Mouse (Mus musculus): ENCODE results near the gene Ccm2. TPM values are rescaled to one million over a fixed set of nuclear protein-coding genes. Genes with fewer than 3 reads are reported as not detected.
A peak's percentile ranks its signal among the peaks of the same experiment; 100 is the strongest.

Ccm2 gene
- total RNA-seq, 2 experiments from 2014 or later: 20.8 to 21.6 TPM

DNA sequence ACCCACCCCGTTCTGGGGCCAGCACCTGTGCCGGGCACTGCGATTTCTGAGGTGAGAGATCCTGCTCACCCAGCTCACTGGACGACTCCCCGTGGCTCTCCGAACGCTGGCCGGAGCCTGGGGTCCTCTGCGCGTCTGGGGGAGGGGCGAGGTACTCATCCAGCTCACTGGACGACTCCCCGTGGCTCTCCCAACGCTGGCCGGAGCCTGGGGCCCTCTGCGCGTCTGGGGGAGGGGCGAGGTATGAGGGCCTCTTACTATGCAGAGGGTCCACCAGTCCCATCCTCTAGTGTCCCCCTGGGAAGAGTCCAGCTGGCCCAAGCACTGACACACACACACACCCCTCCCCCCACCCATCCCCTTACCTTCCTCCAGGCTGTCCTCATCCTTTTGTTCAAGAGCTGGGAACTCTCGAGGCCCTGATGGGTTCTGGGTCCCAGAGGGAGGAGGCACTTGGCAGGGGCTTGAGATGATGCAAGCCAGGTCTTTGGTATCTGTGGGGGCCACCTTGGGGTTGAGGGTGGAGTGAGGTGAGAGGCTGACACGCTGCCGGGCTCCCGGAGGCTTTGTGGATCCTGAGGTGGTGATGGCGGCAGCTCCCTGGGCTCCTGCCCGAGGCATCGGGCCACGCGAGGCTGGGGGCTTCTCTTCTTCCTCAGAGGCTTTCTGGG lies 52.5 kb downstream of the Ccm2 start:
- DNase-seq: no peak
- intact Hi-C loops (cut with DNase I; ENCODE audit: low total_unique reads): no loop called here

DNA sequence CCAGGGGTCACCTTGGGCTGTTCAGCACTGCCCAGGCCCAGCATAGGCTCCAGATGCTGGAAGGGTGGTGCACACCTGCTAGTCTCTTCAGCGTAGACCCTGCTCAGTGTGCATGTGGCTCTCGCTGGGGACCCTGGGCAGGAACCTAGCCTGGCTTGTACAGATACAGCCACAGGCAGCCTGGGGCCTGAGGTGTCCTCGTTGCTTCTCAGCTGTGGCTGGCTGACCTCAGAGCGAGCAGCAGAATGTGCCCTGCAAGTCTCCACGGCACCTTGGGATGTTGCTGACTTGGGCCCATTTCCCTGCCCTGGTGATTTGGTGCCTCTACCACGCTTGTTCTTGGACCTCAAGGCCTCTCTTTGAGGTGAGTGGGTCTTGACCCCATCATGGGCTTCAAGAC lies 53.1 kb downstream of the Ccm2 start:
- intact Hi-C loops (cut with DNase I; ENCODE audit: low total_unique reads): no loop called here
- DNase-seq: no peak

GRCm38 (mm10) chr11:6600284-6600944 lies 53.7 kb downstream of the Ccm2 start:
- intact Hi-C loops (cut with DNase I; ENCODE audit: low total_unique reads): no loop called here
- DNase-seq: no peak

DNA sequence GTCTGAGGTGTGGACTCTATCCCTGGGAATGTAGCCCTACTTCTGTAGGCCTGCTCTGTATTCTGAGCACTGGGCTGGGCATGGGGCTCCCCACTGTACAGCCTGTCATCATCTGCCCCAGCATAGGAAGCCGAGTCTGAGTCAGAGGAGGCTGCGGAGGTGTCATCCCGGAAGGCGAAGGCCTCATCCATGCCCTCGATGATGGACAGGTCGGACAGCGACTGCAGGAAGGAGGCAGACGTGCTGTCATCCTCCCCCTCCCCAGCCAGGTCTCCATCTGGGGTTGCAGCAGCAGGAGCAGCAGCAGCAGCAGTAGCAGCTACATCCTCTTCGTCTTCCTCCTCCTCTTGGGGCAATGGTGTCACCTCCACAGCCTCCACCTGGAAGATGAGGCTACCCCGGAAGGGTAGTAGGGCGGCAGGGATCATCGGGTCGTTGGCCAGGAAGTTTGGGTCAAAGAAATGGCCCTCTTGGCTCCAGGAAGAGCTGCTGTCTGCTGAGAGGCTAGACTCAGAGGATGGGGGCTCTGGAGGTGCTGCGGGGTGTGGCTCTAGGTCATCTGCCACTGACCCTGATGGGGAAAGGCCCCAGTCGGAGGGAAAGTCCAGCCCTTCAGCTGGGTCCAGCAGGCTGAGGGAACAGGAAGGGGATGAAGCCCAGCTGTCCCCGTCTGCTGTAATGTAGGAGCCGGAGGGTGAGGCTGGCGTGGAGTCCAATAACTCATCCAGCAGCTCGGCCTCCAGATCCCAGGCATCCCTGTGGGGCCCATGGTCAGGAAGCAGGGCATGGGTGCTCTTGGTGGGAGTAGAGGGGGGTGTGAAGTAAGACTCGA lies 55.2 kb downstream of the Ccm2 start:
- intact Hi-C loops (cut with DNase I; ENCODE audit: low total_unique reads): no loop called here
- no peak for DNase-seq

DNA sequence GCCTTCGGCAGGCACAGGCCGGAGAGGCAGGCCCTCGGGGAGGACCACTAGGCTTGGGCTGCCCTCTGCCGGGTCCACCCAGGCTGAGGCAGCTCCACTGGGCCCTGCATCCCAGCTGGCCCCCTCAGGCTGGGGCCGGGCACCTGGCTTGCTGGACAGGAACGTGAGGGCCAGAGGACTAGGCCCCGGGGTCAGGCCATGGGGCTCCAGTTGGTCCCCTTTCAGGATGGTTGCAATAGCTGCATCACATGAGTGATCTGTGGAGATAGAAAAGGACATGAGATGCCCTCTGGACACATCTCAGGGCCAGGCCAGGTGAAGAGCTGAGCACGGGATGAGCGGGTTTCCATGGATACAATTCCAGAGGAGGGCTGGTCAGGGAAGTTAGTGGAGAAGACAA lies 56.0 kb downstream of the Ccm2 start:
- intact Hi-C loops (cut with DNase I; ENCODE audit: low total_unique reads): no loop called here
- DNase-seq: no peak

- DNase-seq: no peak
- intact Hi-C loops (cut with DNase I; ENCODE audit: low total_unique reads): no loop called here
Observed at GRCm38 (mm10) chr11:6603224-6603623, 56.5 kb downstream of the Ccm2 start.

- intact Hi-C loops (cut with DNase I; ENCODE audit: low total_unique reads): no loop called here
- DNase-seq: no peak
Observed at GRCm38 (mm10) chr11:6603887-6604603, 57.4 kb downstream of the Ccm2 start.

- intact Hi-C loops (cut with DNase I; ENCODE audit: low total_unique reads): no loop called here
Observed at GRCm38 (mm10) chr11:6604604-6604936, 57.9 kb downstream of the Ccm2 start.

GRCm38 (mm10) chr11:6605021-6605481 lies 58.4 kb downstream of the Ccm2 start:
- intact Hi-C loops (cut with DNase I; ENCODE audit: low total_unique reads): no loop called here
- no peak for DNase-seq

More at GRCm38 (mm10) chr11:6604604-6604936, 57.9 kb downstream of the Ccm2 start:
- DNase-seq: no peak

DNA sequence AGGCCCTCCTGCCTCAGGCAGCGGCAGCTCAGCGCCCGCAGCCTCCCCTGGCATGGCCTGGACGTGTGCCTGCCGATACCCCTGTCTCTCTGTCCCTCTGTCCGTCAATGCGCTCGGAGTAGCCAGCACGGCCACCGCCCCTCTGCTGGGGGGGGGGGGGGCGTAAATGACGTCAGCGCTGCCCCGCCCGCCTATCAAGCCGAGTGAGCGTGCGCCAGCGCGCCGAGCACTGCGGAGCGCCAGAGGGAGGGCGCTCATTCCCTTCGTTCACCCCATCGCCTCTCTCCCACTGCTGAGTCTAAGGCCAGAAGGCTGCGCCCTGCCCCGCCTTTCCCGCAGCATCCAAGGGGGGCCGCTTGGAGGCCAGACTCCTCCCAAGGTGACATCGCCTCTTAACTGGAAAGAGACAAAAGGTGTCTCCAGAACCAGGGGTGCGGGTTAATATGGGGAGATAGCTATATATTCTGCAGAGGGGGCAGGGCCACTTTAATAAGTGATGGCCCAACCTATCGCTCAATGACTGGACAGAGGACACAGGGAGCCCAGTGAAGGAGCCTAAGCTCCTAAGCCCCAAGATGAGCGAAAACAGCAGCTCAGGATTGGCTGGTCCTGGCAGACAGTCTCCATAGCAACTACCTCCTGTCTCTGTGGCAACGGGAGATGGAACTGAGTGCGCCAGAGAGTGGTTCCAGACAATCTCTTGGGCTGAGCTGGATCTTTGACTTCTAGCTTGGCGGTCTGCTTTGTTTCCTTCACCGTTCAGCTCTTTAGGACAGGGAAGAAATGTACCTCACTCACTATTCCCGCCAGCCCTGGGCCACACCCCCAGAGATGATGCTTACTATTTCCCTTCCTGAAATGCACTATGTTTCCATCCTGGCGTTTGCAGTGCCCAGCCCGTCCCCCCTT lies 59.1 kb downstream of the Ccm2 start, which contains the start of gene Nacad:
Gene Nacad (minus strand): TSS at position 563 of the 909 bp plus-strand sequence.
- DNase-seq: no peak

GRCm38 (mm10) chr11:6615250-6616205 lies 68.8 kb downstream of the Ccm2 start:
- intact Hi-C loops (cut with DNase I; ENCODE audit: low total_unique reads): loop anchor here (10.0 kb wide), 1 partner anchor 151 kb away; no protein-coding TSS in a partner anchor

More for the DNA sequence above, 59.1 kb downstream of the Ccm2 start, which contains the start of gene Nacad:
- intact Hi-C loops (cut with DNase I; ENCODE audit: low total_unique reads): no loop called here

DNA sequence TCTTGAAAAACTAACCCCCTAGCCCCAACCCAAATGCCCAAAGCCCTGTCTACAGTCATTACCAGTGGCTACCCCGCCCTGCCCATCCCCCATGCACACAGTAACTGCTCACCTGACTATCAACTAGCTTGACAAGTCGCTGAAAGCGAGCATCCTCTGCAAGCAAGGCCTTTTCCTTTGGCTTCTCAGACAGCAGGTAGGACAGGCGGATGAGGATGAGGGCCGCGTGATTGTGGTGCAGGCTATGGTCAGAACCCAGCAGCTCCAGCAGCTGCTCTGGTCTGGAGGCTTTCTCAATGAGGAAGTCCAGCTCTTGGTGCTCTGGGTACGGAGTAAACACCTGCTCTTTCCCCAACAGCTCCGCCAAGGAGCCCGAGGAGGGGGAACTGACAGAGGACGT lies 77.0 kb downstream of the Ccm2 start:
- intact Hi-C loops (cut with DNase I; ENCODE audit: low total_unique reads): no loop called here

More at GRCm38 (mm10) chr11:6615250-6616205, 68.8 kb downstream of the Ccm2 start:
- no peak for DNase-seq

DNA sequence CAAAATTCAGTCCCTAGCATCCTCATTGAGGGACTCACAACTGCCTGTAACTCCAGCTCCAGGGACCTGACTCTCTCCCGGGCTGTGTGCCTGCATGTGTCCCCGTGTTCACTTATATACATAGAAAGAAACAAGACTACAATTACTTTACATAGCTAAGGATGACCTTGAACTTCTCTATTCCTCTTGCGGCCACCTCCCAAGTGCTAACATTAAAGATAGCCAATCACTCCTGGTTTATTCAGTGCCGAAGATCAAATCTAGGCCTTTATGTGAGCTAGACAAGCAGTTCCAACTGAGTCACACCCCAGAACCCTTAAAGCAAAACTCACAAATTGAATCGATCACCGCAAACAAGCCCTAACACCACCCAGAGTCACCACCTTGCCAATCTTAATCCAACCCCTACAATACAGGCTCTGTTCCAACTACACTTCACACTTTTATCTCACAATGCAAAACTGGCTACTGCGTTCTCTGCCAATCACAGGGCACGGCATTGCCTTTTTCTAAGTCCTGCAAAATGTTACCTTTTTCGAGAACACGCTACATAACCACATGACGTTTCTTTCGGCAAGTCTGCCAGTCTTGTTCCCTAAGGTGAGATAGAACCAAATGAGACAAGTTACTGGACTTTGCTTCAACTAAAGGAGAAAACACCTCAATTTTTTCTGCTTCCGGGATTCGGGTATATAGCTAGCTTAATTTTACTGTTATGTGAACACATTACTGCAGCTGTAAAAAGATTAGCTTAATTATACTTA lies 78.1 kb downstream of the Ccm2 start:
- intact Hi-C loops (cut with DNase I; ENCODE audit: low total_unique reads): no loop called here
- DNase-seq: no peak

More for the DNA sequence above, 77.0 kb downstream of the Ccm2 start:
- no peak for DNase-seq

DNA sequence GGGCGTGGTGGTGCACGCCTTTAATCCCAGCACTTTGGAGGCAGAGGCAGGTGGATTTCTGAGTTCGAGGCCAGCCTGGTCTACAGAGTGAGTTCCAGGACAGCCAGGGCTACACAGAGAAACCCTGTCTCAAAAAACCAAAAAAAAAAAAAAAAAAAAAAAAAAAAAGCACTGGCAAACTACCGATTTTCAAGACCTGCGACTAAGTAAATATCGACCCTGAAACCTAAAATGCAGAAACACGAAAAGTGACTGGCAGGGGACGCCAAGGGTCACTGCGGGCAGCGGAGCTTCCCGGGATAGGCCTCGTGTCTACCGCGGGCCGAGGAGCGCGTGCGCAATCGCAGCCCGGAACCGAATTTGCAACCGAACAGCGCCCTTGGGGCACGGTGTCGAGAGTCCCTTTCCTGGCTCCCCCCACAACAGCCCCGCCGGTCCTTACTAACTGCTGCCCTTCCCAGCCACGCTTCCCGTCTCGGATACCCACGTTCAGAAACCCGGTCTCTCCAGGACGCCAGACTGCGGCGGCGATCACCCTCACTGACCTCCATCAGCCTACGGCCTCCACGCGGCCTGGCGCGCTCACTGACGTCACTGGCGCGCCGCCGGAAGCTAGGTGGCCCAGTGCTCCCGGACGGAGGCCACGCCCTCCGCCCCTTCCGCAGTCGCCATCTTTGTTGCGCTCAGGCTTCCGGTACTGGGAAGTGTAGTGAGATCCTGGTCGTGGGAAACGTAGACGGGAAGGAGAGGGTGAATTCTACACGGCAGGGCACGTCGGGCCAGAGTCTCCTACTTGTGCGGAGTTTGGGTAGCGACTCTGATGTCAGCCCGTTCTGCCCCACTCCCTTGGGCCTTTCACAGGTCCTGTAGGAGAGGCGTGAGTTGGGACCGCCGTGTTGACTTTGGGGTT lies 79.0 kb downstream of the Ccm2 start, which contains the start of gene Tbrg4:
Gene Tbrg4 (minus strand): TSS at position 590 of the 910 bp plus-strand sequence.
- DNase-seq: peak; percentile 93
- intact Hi-C loops (cut with DNase I; ENCODE audit: low total_unique reads): no loop called here

DNA sequence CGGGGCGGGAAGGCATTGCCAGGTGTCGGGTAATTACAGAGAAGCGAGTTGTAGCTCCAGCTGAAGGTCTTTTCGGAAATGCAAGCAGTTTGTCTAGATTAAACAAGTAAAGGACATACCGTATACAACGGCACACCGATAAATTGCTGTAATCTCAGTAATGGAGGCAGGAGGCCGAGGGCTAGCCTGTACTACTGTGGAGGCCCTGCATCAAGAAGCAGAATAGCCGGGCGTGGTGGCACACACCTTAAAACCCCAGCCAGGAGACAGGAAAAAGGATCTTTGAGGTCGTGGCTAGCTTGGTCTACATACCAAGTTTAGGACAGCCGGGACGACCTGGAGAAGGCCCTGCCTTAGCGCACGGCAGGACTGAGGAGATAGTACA lies 79.7 kb downstream of the Ccm2 start:
- no peak for DNase-seq
- intact Hi-C loops (cut with DNase I; ENCODE audit: low total_unique reads): no loop called here

GRCm38 (mm10) chr11:6627731-6628130 lies 81.0 kb downstream of the Ccm2 start:
- DNase-seq: no peak
- intact Hi-C loops (cut with DNase I; ENCODE audit: low total_unique reads): no loop called here
